Mouse (Mus musculus): ENCODE measurements around the gene Ren1.

- TF ChIP-seq POLR2A (IDR thresholded peaks at IDR 0.05; ENCODE audit: borderline replicate concordance, low read depth, low read length), result no peak
- TF ChIP-seq CTCF (IDR thresholded peaks at IDR 0.05; ENCODE audit: low read depth, low read length), result no peak
Measured at GRCm38 (mm10) chr1:133370352-133370751, 20.0 kb downstream of the Ren1 start.
